Mouse (Mus musculus): ENCODE results near the gene Sema3f.

Gene Sema3f

DNA sequence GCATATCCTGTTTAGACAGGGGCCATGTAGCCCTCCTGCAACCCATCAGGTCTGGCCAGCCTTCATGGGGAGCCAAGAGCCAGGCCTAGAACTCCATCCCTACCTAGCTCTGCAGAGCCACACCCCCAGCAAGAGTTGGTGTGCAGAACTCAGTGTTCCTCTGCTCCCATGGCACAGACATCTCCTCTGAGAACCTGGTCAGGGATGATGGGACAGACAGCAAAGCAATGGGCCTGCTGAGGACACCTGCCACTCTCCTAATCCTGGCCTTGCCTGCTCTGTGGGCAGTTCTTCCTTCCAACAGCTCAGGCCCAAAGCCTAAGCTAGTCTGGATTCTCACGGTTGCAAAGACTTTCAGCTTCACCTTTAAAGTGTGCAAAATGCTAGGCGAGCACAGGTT lies 5.4 kb upstream of the Sema3f start:
- no peak for DNase-seq (ENCODE audit: low read depth, low spot score)

DNA sequence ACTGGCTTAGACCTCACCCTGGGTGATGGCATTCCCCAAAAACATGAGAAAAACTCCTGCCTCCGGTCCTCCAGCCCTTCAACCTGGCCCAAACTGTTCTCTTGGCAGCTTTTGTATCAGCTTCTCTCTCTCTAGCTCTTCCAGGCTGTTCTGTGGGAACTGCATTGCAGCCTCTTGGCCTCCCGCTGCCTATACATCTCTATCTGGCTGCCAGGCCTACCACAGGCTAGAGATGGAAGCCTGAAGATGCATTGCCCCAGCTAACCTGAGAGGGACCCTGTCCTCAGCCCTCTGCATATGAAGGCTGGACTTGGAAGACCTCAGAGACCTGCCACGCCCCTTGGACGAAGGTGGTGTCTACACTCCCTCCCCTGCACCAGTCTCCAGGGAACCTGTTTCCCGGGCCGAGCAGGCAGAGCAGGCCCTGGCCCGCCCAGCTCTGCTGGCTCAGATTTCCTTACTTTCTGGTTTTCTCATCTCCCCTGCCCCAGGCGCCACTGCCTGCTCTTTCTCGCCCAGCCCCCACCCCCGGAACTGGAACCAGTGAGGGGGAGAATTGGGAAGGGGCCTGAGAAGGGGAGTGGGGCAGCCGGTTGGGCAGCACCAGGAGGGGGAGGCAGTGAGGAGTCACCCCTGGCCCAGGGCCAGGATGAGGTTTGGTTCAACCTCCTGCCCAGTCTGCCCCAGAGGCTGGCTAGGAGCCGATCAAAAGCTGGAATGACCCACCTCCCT lies 4.1 kb upstream of the Sema3f start:
- peak; percentile 27 for DNase-seq (ENCODE audit: low read depth, low spot score)

DNA sequence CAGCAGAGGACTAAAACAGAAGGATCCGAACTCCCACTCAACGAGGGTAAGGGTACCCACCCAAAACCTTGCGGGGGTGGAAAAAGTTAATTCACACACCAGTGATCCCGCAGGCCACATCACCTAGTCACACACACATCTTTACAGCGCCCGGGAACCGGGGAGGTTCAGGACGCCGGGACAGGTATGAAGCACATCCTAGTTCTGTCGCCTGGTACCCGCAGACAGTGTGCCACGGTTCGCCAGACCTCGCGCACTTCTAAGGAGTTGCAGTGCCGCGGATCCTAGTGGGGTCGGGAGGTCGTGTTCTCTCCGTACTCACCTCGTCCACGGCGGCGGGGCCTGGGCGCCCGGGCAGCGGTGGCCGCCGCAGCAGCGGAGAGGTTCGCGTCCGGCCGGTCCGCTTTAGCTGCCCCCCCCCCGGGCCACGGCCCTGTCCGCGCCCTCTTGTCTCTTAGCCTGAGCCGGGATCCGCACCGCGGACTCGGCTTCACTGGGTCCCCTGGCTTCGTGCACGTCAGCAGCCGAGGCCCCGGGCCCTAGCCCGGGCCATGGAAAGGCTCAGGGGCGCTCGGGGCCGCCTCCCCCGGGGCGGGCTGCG lies 1.1 kb downstream of the Sema3f start:
- no peak for DNase-seq (ENCODE audit: low read depth, low spot score)

DNA sequence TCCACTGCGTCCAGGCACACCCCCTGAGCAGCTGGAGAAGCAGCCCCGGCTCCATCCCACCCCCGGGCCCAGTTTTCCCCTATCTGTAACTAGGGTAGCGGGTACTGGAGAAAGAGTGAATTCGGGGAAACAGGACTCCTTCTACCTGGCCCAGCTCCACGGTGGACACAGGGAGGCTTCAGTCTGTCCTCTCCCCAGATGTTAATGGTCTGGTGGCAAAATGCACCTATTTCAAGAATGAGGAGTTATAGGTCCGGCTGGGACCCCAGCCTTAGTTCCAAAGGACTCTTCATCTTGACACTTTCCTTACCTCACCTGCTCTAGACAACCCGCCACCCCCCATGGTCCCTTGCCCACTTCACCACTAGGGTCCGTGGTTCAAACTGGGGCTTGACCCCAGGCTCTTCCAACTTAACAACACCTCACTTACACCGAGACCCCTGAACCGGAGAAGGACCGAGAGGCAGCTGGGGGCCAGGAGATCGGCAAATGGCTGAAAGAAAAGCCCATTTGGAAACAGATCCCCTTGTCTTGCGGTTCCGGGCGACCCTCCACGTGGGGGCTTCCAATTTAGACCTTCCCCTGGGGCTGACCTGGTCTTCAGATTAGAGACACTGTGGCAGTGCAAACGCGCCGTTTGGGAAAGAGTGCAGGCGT lies 1.7 kb downstream of the Sema3f start:
- no peak for DNase-seq (ENCODE audit: low read depth, low spot score)

DNA sequence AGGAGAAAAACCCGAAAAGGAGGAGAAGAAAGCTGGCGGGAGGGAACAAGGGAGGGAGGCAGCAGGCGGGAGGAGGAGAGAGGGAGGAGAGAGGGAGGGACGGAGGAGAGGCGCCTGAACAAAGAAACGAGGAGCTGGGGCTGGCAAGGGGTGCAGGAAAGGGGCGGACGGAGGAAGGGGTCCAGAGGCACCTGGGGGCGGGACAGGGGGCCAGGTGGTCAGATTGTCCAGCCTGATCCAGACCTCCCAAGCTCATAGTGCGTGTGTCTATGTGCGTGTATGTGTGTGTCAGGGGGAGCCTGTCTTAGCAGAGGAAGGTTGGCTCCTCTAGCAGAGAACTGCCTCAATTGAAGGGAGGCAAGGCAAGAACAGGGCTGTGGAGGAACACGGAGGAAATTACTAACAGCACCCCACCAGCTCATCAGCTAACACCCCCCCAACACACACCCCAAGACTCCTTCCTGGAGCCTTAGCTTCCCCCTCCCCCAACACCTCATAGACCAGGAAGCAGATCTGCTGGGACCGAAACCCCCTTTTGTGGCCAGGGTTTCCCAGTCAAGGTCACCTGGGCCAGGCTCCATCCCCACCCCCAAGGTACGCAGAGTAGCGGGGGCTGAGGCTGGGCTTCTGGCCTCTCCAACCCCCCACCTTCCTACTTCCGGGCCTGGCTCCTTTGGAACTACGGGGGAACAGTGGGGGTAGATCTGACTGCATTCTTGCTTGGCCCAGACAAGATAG lies 2.4 kb downstream of the Sema3f start:
- DNase-seq (ENCODE audit: low read depth, low spot score): no peak

DNA sequence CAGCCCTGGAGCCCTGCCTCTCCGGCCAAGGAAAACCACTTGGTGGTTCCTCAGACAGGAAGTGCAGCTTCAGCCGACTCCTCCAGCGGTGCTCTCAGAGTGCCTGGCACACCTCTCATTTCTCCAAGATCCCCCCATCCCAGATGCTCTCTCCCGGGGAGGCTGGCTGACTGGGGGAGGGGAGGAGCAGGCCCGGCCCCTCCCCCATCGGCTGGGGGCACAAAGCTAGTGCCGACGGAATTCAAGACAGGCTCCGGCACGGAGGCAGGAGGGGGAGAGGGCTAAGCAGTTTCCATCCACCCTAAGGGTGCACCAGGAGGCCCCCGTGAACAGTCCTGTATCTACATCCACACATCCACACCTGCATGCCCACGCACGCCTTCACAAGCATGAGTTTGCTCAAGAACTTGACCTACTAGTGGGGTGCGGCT lies 3.5 kb downstream of the Sema3f start:
- no peak for DNase-seq (ENCODE audit: low read depth, low spot score)

DNA sequence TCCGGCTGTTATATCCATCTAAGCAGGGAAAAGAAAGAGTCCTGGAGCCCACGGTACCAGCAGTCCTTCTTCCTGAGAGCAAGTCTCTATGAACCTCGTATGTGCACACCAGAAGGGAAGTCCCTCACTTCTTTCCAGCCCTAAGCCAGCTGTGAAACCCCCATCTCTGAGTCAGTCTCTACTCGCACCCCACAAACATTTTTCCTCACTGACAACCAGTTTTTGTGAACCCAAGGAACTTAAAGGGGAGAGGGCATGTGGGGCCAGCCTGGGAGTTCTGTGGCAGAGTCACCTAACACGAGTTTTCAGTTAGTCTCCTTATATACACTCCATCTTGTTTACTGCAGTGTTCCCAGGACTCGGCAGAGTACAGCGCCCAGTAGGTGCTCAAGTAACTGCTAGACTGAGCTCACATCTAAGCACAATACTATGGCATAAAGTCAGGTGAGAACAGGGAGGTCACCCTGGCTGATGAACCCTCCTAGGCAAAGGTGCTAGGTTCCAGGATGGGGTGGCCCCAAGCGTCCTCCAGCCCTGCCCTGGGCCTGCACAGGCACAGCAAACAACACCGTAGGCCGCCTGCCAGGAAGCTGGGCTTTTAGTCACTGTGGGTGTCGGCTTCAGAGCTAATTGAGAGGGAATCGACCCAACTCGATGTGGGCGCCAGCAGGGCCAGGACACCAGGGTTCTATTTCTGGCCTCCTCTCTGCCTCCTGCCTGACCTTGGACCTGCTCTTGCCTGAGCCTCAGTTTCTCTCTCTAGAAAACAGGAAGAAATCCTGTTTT lies 6.7 kb downstream of the Sema3f start:
- peak; percentile 66 for DNase-seq (ENCODE audit: low read depth, low spot score)

DNA sequence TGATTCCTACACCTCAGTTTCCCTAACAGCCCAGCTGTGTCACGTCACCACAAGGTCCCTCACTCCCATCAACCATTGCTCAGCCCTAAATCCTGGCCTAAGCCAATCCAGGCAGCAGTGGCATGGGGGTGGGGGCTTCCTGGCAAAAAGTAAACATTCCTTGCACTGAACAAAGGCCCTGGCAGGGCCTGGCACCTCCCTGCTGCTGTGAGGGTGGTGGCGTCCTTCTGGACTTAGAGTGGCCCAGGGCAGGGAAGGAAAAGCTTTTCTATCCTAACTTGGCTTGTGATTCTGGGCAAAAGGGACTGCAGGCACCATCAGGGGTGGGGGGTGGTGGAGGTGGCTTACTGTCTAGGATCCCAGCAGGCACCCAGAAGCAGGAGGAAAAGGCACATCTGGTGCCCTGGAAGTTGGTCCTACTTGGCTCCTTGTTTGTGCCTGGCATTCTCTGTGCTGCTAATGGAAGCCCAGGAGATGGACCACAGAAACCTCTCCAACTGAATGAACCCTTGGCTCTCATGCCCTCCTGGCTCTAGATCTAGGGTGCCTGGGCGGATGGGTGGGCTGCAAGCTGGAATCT lies 7.6 kb downstream of the Sema3f start:
- DNase-seq (ENCODE audit: low read depth, low spot score): no peak

DNA sequence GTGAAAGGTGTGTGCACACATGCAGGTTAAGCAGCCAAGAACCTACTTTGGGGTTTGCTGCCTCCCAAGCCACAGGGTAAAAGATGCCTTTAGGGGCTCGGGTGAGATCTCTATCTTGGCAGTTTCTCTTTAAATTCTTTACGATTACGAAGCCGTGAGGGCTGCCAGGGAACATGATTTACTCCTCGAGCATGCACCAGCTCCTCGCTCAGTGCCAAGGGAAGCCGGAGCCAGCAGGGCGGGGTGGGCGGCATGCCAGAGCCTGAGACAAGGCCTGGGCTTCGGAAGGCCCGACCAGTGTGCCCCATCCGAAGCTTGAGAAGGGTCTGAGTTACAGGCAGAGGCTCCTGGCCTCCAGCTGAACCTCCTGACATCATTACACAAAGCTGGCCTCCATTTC lies 8.7 kb downstream of the Sema3f start:
- peak; percentile 71 for DNase-seq (ENCODE audit: low read depth, low spot score)

DNA sequence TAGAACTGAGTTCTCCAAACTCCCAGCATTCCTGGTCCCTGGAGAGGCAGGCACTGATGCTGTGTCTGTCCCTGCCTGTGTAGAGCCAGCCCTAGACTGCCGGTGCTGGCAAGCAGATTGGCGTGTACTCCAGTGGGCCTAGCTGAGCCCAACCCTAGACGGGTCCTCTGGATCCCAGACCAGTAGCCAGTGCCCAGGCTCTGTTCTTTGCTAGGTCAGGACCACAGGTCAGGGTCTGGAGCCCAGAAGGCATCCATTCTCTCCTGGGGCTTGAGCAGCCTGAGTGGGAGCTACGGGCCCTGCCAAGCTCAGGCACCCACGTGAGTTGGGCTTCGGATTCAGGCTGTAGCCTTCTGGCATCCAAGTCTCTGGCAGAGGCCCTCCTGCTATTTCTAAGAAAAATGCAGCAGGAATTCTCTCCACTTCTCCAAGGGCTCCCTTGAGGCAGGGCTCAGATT lies 10.1 kb downstream of the Sema3f start:
- DNase-seq (ENCODE audit: low read depth, low spot score): no peak

DNA sequence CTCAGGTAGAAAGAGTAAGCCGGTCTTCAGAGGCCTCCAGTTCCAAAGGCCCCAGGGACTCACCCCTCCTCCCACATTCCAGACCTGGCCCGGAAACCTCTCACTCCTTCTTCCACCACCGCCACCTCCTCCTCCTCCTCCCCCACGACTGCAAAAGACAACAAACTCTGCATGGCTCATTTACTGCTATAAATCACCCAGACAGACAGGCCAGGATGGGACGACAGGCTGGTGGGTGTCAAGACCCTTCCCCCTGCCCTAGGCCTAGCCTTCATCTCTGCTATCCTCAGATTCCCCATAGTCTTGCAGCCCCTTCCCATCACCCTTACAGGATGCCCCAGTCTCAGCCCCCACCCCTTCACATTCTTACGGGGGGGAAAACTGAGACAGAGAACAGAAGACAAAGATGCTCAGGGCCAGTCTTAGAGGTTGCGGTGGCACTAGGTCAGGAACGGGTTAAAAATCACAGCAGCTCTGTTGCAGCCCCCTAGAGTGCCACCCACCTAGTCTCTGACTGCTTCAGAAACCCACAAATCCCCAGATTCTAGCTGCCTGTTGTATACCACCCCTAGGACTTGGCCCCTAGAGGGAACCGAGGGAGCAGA lies 10.8 kb downstream of the Sema3f start:
- no peak for DNase-seq (ENCODE audit: low read depth, low spot score)

DNA sequence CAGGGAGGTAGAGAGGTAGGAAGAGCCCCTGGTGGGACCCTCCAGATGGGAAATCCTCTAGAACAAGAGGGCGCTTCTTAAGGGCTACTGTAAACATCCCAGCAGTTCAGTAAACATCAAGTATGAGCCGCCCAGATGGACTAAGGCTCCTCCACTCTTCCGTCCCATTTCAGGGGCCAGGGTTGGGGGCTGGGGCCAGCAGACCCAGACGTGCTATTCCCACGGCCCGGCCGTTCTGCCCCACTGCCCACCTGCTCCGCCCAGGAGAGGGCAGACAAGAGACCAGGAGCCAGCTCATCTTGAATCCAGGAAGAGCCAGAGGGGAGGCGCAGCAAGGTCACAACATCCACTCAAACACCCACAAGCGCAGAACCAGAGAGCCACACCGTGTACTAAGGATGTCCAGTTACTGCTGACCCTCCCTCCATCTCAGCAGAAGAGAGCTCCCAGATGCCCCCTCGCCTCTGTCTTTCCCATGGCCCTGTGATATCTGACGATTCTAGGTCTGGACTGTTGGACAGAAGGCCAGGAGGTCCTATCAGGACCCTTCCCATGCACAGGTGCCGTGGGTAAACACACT lies 11.6 kb downstream of the Sema3f start:
- DNase-seq (ENCODE audit: low read depth, low spot score): no peak

DNA sequence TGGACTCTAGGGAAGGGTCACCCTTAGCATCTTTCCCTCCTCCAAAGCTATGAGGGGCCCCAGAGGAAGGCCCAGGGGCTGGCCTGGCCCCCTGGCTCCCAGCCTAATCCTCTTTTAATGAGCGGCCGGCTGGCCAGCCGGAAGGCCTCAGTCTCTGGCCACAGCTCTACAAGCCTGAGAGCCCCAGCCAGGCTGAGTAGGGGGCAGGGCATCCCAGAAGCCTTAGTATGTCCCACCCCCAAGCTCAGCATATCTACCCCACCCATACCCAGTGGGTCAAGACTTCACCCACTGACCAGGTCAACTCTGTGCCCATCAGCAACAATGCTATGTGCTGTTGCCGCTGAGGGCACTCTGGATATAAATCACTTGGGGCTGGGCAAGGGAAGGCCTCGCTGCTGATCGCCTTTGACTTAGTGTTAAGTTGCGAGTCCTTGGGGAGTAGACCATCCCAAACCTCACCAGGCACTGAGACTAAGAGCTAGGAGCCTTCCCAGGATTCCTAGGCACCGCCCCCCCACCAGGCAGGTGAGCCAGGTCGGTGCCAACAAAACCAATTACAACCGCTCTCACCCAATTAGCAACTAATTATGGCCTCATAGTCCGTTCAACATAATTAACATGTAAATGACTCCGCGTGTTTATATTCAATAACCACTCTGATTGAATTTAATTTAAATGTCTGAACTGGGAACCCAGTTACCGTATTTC lies 12.3 kb downstream of the Sema3f start:
- no peak for DNase-seq (ENCODE audit: low read depth, low spot score)

DNA sequence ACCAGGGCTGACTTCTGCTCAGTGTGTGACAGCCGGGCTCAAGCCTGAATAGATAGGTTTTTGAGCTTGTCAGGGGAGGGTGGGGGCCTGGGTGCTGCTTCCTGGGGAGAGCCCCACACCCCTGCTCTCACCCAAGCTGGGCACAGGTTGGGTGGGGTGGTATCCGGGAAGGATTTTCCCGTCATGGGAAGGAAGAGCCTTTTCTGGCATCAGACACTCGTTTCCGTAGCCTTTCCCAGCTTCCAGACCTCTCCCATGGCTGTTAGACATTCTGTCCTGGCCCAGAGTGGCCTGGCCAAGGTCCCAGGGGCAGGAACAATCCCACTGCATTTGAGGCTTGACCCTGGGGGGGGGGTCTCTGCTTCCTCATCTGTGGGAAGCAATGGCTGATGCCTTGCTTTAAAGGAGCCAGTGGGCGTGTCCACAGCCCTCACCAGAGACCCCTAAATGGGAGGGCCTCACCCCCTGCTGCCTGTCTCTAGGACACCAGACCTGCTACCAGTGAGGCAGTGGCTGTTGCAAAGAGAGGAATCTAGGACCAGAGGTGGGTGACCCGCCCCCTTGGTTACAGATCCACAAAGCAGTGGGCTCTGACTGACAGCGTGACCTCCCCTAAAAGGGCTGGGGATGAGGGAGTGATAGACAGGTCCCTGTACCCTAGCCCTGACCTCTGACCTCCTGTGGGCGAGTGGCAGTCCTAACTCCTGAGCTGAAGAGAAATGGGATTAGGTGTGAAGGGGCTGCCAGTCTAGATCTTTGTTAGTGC lies 13.2 kb downstream of the Sema3f start:
- no peak for DNase-seq (ENCODE audit: low read depth, low spot score)

DNA sequence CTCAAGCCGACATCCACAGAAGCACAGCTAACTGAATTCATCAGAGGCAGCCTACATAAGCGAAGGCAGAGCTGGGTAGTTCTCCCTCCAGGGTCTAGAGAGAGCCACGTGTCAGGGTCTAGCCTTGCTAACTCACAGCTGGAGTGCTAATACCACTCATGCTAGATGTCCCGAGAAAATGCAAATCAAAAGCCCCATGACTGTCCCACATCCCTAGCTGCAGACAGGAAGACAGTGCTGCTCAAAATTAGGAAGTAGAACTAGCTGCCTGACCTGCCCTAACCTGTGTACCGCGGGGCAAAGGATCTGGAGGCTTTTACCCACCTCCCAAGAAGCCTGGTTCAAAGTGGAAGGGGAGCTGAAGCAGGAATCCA lies 14.2 kb downstream of the Sema3f start:
- no peak for DNase-seq (ENCODE audit: low read depth, low spot score)

DNA sequence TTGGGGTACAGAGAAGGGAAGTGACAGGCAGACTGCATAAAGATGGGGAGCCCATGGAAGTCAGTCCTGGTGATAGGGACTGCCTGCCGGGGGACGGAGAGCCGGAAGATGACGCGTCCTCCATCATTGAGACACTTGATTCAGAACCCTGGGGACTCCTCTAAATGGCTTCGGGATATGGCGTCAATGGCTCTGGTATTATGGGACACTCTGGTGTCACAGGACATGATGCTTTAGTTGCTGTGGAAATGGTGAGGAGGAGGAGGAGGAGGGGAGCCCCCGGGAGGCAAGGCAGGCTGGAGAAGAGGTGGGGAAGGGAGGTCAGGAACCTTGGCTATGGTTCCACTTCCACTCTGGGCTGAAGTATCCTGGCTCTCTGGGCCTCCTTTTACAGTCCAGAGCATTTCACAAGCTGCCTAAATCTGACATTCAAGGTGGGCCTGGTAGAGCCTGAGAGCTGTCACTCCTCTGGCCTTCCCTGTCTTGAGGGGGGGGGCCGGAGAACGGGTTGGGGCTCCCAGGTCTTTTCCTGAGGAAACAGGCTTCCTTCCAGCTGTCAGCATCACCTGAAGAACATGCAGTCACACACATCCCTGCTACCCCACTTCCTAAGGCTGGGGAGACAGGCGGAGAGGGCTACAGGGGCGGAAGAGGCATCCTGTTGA lies 14.7 kb downstream of the Sema3f start:
- no peak for DNase-seq (ENCODE audit: low read depth, low spot score)

DNA sequence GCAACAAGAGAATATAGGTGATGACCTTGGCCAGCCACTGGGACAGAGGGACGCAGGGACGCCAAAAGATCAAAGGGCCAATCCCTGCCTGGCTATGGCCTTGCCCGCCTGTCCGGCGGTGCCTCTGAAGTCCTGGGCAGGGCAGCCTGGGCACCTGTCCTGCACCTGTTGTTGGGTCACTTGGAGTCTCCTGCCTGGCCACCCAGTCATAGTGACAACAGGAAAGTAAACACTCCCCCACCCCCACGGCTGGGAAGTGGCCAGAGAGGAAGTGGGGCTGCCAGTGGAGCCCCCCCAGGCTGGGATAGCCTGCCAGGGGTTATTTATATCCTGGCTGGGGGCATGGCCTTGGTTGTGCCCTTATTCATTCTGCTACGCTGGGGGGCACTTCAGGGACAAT lies 15.6 kb downstream of the Sema3f start:
- peak; percentile 54 for DNase-seq (ENCODE audit: low read depth, low spot score)

DNA sequence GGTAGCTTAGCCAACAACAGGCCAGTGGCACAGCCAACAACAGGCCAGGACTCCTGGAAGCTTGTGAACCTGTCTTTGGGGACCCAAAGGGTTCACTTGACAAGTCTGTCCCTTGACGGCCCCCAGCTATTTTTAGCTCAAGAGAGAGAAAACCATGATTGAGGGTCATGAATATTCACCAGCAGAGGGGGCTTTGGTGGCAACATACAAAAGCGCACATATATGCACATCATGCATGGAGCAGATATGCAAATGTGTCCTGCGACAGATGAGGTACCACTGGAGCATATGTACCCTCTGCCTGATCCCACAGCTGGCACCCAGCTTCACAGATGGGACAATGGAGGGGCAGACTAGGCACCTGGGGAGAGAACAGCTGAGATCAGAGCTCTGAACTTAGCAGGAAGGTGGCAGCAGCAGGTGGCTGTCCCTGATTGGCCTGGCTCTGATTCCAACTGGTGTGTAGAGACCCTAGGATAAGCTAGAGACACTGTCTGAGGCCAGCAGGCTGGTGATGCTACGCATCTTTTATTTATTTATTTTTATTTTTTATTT lies 16.8 kb downstream of the Sema3f start:
- no peak for DNase-seq (ENCODE audit: low read depth, low spot score)

Data from skeletal muscle tissue, adult 2 months (tissue).